Mouse (Mus musculus): ENCODE measurements around the gene Hic2. TPM values are rescaled to one million over a fixed set of nuclear protein-coding genes. Genes with fewer than 3 reads are reported as not detected.

Gene Hic2
- polyA plus RNA-seq, 1 experiment from 2014 or later, result 10.6 TPM

DNA sequence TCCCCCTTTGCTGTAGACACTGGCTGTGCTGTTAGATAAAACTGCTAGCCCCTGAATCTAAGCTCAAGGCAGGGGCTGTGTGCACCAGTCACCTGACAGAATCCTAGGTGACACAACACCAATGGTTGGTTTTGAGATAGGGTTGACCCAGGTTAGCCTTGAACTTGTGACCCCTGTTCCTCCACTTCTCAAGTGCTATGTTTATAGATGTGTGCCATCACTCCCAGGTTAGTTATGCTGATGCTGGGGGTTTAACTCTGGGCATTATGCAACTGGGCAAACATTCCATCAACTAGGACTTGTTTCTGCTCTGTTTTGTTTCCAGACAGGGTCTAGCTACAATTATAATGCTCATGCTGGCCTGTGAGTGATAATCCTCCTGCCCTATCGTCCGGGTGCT lies 53.7 kb downstream of the Hic2 start:
- WGBS, result 93% methylated on average over 2 of the region's 2 CpGs
- Histone ChIP-seq H3K4me3 (no peak overlapping the region), H3K4me1 (no peaks in the 10 kb centered on the region), H3K9ac (no peak overlapping the region), H3K27me3 (no peaks in the 10 kb centered on the region), H3K36me3 (peaks cover 79% of the 10 kb centered on the region), H3K27ac (no peak overlapping the region), H3K9me3 (no peaks in the 10 kb centered on the region), H3K4me2 (replicated peaks) (no peak overlapping the region)
- no peak for ATAC-seq (ENCODE audit: insufficient number of reproducible peaks, insufficient read depth, low FRiP score, low TSS enrichment)

DNA sequence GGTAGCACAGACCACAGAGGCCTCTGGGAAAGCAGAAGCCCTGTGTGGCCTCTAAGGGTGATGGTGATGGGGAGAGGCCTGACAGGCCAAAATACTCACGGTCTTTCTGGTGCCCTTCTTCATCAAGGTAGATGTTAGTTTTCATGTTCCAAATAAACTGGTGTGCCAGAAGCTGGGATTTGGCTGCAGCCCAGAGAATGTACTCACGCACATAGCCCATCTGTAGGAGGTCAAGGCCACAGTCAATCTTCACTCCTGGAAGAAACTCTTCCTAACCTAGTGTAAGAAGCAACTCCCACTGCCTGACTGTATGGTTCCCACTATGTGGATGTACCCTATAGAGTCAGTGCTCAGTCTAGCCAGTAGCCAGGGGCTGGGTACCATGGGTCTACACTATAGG lies 57.6 kb downstream of the Hic2 start:
- Histone ChIP-seq H3K36me3 (peaks cover 68% of the 10 kb centered on the region), H3K27ac (no peak overlapping the region), H3K4me3 (no peak overlapping the region), H3K9me3 (no peaks in the 10 kb centered on the region), H3K4me1 (no peaks in the 10 kb centered on the region), H3K4me2 (replicated peaks) (no peak overlapping the region), H3K9ac (no peak overlapping the region), H3K27me3 (no peaks in the 10 kb centered on the region)
- ATAC-seq (ENCODE audit: insufficient number of reproducible peaks, insufficient read depth, low FRiP score, low TSS enrichment), result no peak
- whole genome bisulfite sequencing, result 83% methylated on average over 2 of the region's 2 CpGs

DNA sequence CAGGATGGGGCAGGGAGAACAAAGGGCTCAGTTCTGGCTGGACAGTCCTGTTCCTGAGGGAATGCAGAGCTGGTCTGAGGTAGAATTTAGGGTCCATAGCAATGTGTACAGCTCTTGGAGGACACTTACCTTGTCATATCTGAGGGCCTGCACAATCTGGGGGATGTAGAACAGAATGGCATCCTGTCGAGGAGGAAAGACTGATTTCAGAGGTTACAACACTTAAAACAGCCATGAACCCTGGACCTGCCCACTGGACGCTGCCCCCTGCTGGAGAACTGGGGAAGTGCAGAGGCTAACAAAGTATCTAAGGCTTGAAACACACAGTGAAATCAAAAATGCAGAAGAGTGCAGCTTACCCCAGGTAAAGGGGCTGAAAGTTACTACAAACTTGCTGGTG lies 59.4 kb downstream of the Hic2 start:
- H3K9ac ChIP-seq, result no peak overlapping the region
- no peak for ATAC-seq (ENCODE audit: insufficient number of reproducible peaks, insufficient read depth, low FRiP score, low TSS enrichment)
- no peak overlapping the region for H3K27ac ChIP-seq
- no peak overlapping the region for H3K4me2 ChIP-seq (replicated peaks)
- H3K36me3 ChIP-seq, result peaks cover 72% of the 10 kb centered on the region
- H3K4me3 ChIP-seq, result no peak overlapping the region
- WGBS, result 0% methylated on average over 2 of the region's 2 CpGs
- no peaks in the 10 kb centered on the region for H3K4me1 ChIP-seq
- no peaks in the 10 kb centered on the region for H3K9me3 ChIP-seq
- no peaks in the 10 kb centered on the region for H3K27me3 ChIP-seq

DNA sequence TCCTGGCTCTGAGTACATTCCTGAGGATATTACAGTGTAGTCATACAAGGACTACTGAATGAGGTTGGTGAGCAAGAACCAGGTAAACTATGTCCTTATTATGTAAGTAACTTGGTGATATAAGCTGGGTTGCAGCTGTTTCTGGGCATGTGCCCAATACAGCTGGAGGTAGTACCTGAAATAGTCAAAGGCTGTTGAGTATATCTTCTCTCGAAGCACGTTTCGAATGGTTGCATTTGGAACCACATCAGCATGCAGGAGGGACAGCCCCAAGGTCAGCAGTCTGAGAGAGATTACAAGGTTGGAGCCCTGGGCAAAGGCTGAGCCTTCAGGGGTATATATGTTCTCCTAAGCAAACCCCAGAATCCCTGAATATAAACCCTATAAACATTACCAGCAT lies 67.4 kb downstream of the Hic2 start:
- no peak for ATAC-seq (ENCODE audit: insufficient number of reproducible peaks, insufficient read depth, low FRiP score, low TSS enrichment)
- Histone ChIP-seq H3K4me3 (no peak overlapping the region), H3K27ac (no peak overlapping the region), H3K27me3 (no peaks in the 10 kb centered on the region), H3K9ac (no peak overlapping the region), H3K36me3 (peaks cover 56% of the 10 kb centered on the region), H3K4me2 (replicated peaks) (no peak overlapping the region), H3K4me1 (no peaks in the 10 kb centered on the region), H3K9me3 (no peaks in the 10 kb centered on the region)
- 95% methylated on average over 3 of the region's 3 CpGs for WGBS

DNA sequence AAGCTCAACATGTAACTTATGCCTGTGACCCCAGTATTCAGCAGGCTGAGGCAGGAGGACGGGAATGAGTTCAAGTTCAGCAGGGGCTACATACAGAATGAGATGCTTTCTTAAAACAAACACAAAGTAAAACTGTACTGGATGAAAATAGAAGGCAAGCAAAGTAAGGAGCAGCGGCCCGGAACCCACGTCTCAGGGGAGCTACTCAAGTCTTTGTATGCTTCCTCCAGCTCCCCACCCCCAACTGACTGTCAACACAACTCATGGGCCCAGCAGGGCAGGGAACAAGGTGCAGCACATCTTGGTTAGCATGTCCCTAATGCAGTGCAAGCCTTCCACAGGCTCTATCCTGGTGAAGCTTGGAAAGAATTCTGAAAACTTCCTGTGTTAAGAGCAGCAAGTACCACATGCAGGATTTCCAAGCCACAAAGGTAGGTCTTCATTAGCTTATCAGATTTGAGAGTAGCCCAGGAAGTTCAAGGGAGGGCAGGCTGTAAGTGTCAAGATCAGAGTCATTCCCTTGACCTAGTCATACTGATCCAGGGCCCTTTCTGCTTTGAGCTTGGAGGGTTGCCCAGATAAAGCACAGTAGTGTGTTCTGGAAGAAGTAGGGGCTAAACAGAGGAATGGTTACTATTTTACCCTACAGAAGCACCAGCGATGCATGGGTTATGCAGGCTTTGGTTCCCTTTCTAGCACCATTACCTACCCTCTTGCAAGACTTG lies 70.3 kb downstream of the Hic2 start:
- H3K9me3 ChIP-seq, result no peaks in the 10 kb centered on the region
- no peak overlapping the region for H3K4me2 ChIP-seq (replicated peaks)
- no peaks in the 10 kb centered on the region for H3K27me3 ChIP-seq
- WGBS, result 89% methylated on average over 5 of the region's 5 CpGs
- H3K9ac ChIP-seq, result no peak overlapping the region
- peaks cover 43% of the 10 kb centered on the region for H3K36me3 ChIP-seq
- no peaks in the 10 kb centered on the region for H3K4me1 ChIP-seq
- H3K4me3 ChIP-seq, result no peak overlapping the region
- no peak overlapping the region for H3K27ac ChIP-seq
- ATAC-seq (ENCODE audit: insufficient number of reproducible peaks, insufficient read depth, low FRiP score, low TSS enrichment), result no peak

DNA sequence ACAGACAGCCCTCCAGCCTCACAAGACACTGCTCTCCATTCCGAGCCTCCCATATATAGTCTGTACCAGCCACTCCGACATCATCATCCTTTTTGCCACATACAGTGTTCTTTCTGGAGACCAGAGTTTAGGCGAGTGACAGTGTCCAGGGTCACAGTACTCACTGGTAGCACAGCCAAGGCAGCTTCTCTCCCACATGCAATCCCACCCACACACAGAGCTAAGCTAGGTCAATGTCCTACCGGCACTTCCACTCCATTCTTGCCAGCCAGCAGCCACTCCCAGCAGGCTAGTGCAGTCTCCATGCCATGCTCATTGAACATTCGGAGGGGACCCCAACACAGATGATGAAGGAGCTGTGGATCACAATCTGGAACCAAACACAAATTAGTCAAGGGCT lies 74.1 kb downstream of the Hic2 start:
- Histone ChIP-seq H3K36me3 (peaks cover 40% of the 10 kb centered on the region), H3K27me3 (no peaks in the 10 kb centered on the region), H3K4me1 (no peaks in the 10 kb centered on the region), H3K4me2 (replicated peaks) (no peak overlapping the region), H3K4me3 (no peak overlapping the region), H3K27ac (no peak overlapping the region), H3K9me3 (no peaks in the 10 kb centered on the region), H3K9ac (no peak overlapping the region)
- ATAC-seq (ENCODE audit: insufficient number of reproducible peaks, insufficient read depth, low FRiP score, low TSS enrichment), result no peak
- 97% methylated on average over 5 of the region's 5 CpGs for WGBS

DNA sequence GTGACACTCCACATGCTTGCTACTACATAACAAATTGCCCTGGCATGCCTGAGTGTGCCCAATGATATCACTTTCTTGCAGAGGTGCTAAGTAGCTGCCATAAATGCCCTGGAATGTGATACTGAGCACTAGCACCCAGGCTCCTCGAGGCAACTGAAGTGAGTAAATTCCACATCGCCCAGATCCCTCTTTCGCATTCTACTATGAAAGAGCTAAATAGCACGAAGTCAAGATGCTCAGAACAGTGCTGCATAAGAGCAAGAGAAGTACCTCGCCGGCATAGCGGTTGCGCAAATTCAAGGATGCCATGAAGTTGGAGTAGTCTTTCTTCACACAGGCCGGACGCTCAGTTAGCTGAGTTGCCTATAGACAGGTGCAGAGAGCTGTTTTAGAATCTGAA lies 75.7 kb downstream of the Hic2 start:
- 92% methylated on average over 10 of the region's 10 CpGs for WGBS
- ATAC-seq (ENCODE audit: insufficient number of reproducible peaks, insufficient read depth, low FRiP score, low TSS enrichment), result no peak

DNA sequence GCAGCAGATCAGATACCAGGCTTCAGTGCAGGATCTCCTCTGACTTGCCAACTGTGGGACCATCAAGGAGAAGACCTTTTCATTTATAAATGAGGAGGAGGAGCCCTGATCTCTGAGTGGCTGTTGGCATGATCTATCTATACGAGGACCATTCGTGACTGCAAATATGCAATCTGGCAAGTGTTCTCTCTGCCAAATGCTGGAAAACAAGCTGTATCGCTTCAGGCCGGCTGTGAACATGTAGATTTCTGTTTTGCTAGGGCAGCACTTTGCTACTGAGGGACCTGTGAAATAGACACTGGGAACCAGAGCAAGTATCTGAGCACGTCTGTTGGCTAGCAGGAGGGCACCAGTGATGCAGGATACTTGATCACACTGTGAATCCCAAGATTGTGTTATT lies 79.2 kb downstream of the Hic2 start:
- no peak overlapping the region for H3K9ac ChIP-seq
- H3K4me1 ChIP-seq, result no peaks in the 10 kb centered on the region
- H3K36me3 ChIP-seq, result peaks cover 56% of the 10 kb centered on the region
- no peak overlapping the region for H3K27ac ChIP-seq
- WGBS, result 94% methylated on average over 5 of the region's 5 CpGs
- no peak overlapping the region for H3K4me2 ChIP-seq (replicated peaks)
- ATAC-seq (ENCODE audit: insufficient number of reproducible peaks, insufficient read depth, low FRiP score, low TSS enrichment), result no peak
- H3K4me3 ChIP-seq, result no peak overlapping the region
- H3K9me3 ChIP-seq, result no peaks in the 10 kb centered on the region
- H3K27me3 ChIP-seq, result no peaks in the 10 kb centered on the region

More for the DNA sequence above, 75.7 kb downstream of the Hic2 start:
- Histone ChIP-seq H3K36me3 (peaks cover 43% of the 10 kb centered on the region), H3K9me3 (no peaks in the 10 kb centered on the region), H3K9ac (no peak overlapping the region), H3K27ac (no peak overlapping the region), H3K4me2 (replicated peaks) (no peak overlapping the region), H3K27me3 (no peaks in the 10 kb centered on the region), H3K4me1 (no peaks in the 10 kb centered on the region), H3K4me3 (no peak overlapping the region)

Other genes with a start within 250 kb of the Hic2 start
- 80.4 and 84.0 TPM in 2 replicates for gene Ypel1, start 163.9 kb upstream of the Hic2 start, polyA plus RNA-seq (2016; fragmentation: Nextera tagmentation; extraction: Ambion mirVana)
- 150 and 168 TPM in 2 replicates for gene Ppil2, start 122.3 kb upstream of the Hic2 start, polyA plus RNA-seq (2016; fragmentation: Nextera tagmentation; extraction: Ambion mirVana)
- 81.0 and 85.5 TPM in 2 replicates for gene 2610318N02Rik, start 108.4 kb upstream of the Hic2 start, polyA plus RNA-seq (2016; fragmentation: Nextera tagmentation; extraction: Ambion mirVana)
- 64.2 and 70.0 TPM in 2 replicates for gene Sdf2l1, start 101.2 kb upstream of the Hic2 start, polyA plus RNA-seq (2016; fragmentation: Nextera tagmentation; extraction: Ambion mirVana)
- 8.9 and 9.4 TPM in 2 replicates for gene Ydjc, start 89.0 kb upstream of the Hic2 start, polyA plus RNA-seq (2016; fragmentation: Nextera tagmentation; extraction: Ambion mirVana)
- 0.61 and 1.1 TPM in 2 replicates for gene Ccdc116, start 86.3 kb upstream of the Hic2 start, polyA plus RNA-seq (2016; fragmentation: Nextera tagmentation; extraction: Ambion mirVana)
- 339 and 358 TPM in 2 replicates for gene Ube2l3, start 30.9 kb upstream of the Hic2 start, polyA plus RNA-seq (2016; fragmentation: Nextera tagmentation; extraction: Ambion mirVana)
- gene Rimbp3, start 25.0 kb upstream of the Hic2 start, polyA plus RNA-seq (2016; fragmentation: Nextera tagmentation; extraction: Ambion mirVana), result 0.46 and 0.52 TPM in 2 replicates
- gene Tmem191c, start 42.5 kb downstream of the Hic2 start, polyA plus RNA-seq (2016; fragmentation: Nextera tagmentation; extraction: Ambion mirVana), result 15.0 TPM in 2 replicates
- 0.39 and 0.51 TPM in 2 replicates for gene Serpind1, start 97.8 kb downstream of the Hic2 start, polyA plus RNA-seq (2016; fragmentation: Nextera tagmentation; extraction: Ambion mirVana)
- 12.9 and 13.0 TPM in 2 replicates for gene Snap29, start 172.4 kb downstream of the Hic2 start, polyA plus RNA-seq (2016; fragmentation: Nextera tagmentation; extraction: Ambion mirVana)
- gene Pi4ka, start 172.7 kb downstream of the Hic2 start, polyA plus RNA-seq (2016; fragmentation: Nextera tagmentation; extraction: Ambion mirVana), result 44.6 and 45.2 TPM in 2 replicates
- 91.3 and 91.7 TPM in 2 replicates for gene Crkl, start 218.4 kb downstream of the Hic2 start, polyA plus RNA-seq (2016; fragmentation: Nextera tagmentation; extraction: Ambion mirVana)